Mouse (Mus musculus): ENCODE data around the gene Bcl9.

Gene Bcl9

DNA sequence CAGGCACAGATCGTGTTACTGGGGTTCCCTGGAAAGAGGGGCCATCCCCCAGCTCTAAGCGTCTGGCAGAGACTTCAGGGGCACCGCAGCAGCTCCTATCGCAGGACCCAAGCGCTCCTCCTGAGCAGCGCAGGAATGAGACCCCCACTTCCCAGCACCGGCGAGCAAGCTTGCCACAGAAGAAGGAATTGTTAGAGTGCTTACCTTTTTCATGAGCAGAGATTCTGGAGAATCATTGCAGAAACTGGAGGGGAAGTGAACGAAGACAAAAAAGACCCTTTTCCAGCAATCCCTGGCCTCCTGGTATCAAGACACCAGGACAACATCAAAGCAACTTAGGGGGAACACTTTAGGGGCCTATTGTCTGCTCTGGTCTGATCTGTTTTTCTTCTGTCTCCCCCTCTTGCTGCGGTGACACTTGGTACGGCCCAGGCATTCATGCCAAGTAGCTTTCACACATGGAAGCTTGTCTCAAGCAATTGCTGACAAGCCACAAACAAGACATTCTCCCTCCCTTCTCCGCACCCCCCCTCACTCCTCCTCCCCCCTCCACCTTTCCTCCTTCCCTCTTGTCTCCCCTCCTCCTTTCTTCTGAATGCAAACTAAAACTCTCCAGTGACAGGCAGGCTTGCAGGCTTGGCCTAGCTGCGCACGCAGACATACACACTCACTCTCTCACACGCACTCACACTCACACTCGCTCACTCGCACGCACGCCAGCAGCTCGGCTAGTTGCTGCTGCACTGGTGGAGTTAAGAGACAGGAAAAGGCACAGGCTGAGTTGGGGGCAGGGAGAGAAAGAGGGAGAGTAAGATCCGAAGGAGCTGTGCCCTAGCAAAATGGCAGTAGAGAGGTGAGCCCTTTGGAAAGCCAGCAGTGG is at the start of gene Bcl9:
Gene Bcl9, minus strand, starts transcription at position 365 of the 880 bp plus-strand sequence.
- peak; percentile 87 for DNase-seq (ENCODE audit: low spot score)

DNA sequence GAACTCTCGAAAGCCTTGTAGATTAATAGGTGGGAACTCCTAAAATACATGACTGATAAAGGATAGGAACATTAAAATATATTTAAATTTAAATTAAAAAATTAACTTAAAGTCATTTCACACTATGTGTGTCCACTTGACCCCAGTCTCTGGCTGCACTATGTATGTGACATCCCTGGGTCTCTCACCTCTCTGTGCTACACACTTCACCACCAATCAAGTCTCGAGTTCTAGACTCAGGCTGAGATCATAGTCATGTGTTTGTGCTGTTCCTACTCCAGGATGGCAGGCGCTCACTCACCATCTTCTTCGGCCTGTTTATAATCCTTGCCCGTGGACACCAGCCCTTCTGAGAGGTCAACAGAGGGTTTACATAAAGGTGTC is 41.5 kb upstream of the Bcl9 start:
- no peak for DNase-seq (ENCODE audit: low spot score)

DNA sequence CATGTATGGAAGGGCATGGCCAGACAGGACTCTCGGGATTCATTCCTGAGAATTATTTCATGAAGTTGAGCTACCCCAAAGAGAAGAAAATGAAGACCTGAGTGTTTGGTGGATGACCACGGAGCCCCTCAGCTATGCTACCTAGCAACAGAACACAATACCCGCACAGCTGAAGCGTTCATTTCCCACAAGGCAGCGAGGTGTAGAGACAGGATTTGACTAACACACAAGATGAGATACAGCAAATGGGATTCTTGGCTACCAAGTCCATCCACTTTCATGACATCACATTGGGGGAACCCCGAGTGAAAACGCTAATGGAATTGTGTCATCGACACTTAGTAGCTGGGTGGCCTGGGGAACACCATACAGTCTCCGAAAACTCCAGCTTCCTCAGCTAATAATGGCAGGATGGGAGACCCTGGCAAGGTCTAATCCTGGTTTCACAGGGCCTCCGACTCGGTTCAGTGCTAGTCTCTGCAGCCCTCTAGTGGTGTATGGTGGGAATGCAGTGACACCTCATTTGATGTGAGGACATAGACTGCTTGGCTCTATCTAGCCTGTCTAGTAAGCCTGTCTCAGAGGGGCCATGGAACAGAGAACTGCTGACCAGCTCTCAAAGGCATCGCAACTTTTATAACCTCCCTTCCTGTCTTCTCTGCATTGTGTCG is 40.9 kb upstream of the Bcl9 start:
- DNase-seq (ENCODE audit: low spot score), result peak; percentile 94

DNA sequence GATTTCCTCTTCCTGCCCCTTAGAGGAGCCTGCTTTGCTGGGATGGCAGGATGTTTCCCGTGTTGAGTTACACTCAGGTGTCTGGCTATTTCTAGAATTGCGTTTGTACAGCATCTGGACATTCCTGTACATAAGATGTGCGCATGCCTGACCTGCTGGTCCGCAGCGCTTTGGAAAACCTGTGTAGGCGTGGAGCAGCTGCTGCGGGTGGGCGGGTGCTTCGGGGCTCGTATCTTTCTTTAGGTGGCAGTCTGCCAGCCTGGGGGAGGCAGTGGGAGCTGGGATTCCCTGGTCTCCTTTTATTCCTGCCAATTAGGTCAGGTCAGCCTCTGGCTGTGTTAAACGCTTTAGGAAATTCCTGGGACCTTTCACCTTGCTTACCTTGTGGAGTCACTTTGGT is 39.6 kb upstream of the Bcl9 start:
- peak; percentile 54 for DNase-seq (ENCODE audit: low spot score)

DNA sequence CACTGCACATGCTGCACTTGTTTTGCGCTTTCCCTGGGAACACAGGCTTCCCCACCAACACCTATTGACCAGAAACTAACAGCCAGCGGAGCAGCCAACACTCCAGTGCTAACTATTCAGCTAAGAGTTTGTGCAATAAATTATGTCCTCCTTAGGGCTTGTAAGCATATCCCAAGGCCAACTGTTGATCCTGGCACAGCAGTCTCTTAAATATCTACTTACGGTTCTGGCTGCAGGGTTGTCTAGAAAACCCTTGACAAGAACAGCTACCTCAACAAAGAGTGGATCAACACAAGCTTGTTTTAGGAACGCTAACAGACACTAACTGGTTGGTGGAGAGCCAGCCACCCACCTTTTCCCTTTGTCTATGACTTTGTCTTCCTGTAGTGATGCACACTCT is 38.6 kb upstream of the Bcl9 start:
- no peak for DNase-seq (ENCODE audit: low spot score)

DNA sequence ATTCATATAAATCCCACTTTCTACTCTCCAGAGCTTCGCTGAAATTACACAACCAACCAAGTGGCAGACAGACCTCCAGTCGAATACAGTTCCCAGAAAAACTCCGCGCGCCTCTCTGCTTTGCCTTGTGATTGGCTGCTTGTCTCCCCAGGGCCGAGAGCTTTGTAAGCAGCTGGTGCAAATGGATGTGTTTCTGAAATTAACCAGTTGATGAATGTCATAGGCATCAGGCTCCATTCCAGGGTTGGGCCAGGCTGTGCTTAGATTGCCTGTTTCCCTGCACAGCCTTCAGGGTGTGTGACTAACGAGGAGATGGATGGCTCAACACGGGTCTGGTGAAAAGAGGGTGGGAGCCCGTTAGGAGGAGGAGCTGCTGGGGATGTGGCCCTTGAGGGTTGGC is 36.9 kb upstream of the Bcl9 start:
- DNase-seq (ENCODE audit: low spot score), result peak; percentile 19

DNA sequence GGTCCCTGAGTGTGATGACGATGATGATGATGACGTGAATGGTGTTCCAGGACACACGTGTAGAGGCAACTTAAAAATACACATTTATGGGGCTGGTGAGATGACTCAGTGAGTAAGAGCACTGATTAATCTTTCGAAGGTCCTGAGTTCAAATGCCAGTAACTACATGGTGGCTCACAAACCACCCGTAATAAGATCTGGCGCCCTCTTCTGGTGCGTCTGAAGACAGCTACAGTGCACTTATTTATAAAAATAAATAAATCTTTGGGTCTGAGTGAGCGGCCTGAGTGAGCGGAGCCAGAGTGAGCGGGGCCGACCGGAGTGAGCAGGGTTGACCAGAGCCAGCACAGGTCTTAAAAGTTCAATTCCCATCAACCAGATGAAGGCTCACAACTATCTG is 34.5 kb upstream of the Bcl9 start:
- no peak for DNase-seq (ENCODE audit: low spot score)

DNA sequence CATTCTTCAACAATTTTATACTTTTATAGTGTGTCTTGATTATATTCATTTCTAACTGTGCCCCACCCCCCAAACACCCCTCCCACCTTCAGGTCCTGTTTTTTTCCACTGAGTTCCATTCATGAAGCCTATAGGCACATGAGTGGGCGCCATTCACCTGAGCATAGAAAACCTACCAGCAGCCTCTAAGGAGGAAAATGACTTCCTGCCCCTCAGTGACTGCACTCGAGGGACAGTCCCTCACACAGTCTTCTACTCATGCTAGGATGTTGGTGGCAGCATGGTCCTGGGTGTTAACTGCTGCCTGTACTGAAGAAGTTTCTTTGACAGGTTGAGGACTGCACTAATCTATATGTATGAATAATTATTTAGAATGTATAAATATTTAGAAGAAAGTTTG is 30.1 kb upstream of the Bcl9 start:
- DNase-seq (ENCODE audit: low spot score), result no peak

DNA sequence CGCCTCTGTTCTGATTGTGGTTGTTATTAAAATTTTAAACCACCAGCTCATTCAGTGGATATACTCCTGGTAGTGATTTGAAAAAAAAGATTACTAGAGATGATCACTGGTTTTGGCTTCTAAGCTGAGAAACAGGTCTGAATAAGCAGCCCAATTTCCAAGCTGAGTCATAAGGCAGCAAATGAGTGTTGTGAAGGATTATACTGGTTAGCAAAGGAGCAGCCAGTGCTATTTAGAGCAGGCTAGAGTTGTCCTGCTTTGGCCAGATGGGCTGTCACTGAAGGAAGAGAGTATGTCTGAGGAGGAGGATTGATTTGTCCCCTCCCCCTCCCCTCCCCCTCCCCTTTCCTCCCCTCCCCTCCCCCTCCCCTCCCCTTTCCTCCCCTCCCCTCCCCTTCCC is 29.6 kb upstream of the Bcl9 start:
- DNase-seq (ENCODE audit: low spot score), result no peak

DNA sequence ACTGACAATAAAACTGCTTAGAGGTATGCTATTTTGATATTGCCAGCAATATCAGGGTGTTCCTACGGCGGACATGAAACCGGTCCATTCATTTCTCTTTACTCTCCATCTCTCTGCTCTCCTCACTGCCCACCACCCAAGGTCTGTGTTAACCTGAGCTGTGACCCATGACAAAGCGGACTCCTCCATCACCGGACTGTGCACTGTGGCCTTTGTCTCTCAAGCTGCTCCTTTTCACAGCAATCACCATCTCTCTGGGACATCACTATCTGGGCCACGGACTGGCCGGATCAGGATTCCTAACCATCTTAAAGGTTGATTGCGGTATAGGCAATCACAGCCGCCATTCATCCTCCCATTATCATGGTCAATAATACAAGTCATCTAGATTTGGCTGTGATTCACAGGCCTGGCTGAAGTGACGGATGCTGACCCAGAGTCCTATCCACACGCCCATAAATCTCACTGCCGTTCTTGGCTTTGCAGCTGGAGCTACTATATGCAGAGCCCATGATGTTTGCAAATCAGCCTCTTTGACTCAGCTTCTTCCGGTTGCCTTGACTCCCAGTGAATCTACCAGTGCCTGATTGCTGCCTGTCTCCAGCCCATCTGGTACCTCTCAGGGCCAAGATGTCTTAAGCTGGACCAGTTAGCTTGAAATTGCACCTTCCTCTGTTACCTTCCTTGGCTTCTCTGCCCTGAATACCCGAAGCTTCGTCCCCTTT is 28.1 kb upstream of the Bcl9 start:
- DNase-seq (ENCODE audit: low spot score), result no peak

DNA sequence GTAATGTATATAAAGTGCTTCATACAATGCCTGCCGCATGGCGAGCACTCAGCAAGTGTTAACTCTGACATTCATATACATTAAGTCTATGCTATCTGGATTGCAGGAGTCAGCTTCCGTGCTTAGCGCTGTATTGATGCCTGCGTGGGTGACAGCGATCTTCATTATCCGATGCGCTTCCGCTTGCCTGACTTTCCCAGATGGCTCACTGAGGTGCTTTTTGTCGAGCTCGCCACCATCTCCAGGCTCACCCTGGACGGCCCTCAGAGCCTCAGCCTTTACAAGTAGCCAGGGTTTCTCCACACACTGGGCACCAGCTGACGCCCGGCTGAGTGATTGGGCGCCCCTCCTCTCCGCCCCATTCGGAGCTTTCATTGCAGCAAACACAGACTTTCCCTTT is 26.3 kb upstream of the Bcl9 start:
- no peak for DNase-seq (ENCODE audit: low spot score)

DNA sequence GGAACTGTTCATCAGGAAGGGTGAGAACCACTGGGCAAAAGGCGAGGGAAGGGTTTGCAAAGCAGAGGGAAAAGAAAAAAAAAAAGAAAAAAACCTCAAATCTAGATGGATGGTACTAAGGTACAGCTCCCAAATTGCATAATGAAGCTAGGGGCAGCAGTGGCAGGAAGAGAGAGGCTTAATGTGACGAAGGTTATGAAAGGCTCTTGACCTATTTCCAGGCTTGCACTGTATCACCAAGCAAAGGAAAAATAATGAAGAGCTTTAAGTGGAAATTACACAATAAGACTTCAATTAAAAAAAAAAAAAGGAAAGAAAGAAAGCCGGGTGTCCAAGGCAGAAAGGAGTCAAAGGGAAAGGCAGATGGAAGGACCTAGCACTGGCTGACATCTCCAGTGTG is 19.6 kb upstream of the Bcl9 start:
- no peak for DNase-seq (ENCODE audit: low spot score)

DNA sequence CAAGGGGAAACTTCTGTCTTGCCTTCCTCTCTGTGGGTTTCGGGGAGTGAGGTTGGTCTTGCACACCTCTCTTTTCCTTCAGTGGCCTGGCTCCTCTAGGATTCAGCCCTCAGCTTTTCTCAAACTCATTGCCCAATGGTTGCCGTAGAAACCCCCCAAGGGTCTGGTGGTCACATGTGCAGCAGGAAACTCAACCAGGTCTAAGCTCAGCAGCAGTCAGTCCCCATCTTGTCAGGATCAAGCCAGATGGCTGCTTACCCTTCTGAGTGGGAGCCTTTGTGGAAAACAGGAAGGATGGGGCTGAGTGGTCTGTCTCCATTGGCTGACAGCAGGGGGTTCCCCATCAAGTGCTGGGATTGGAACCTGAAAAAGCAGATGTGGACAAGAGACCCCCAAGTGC is 15.7 kb upstream of the Bcl9 start:
- DNase-seq (ENCODE audit: low spot score), result no peak

DNA sequence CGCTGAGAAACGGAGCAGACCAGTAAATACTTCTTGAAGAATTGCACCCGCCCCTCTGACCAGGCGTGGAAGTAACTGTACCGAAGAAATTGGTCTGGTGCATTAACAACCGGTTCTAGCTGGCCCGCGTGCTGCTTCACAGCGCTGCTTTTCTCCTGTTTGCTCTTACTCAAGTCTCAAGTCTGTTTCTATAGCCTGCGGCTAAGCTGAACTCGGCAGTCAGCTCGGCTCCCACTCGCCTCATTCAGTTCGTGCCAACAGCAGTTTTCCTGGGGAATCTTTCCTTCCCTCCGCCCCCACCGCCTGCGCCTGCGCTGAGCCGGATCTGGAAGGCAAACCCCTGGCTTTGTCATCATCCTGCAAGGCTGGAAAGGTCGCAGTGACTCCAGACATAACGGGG is 14.3 kb upstream of the Bcl9 start:
- peak; percentile 48 for DNase-seq (ENCODE audit: low spot score)

DNA sequence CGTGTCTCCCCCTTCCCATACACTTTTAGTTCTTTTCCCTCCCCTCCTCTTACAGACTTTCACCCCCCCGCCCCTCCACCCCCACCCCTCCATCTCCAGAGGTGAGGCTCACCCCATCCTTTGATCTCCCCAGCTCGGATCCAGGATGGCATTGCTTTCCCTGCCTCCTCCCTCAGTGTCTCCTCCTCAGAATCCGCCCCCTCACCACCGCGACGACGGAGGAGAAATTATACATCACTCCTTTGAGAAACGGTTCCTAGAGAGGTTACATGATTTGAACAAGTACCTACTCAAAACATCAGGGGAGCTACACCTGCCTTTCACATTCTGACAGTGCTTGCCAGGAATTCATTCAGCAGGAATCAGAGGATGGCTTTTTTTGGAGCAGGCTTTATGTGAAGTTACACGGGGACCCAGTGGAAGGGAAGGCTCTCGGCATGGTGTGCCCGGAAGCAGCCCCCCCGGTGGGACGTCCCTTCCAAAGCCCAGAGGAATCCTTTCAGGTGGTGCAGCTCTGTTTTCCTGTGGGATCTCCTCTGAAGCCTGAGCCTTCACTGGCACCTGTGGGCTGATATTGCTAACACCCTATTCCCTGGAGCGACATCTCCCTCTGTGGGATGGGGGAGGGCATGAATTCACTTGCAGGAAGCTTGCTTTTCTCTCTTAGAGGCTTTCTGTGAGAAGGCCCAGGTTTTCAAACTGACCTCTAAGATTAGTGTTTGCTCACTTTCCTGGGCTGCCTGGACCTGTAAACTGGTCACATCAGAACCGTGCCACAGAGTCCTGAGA is 12.2 kb upstream of the Bcl9 start:
- no peak for DNase-seq (ENCODE audit: low spot score)

DNA sequence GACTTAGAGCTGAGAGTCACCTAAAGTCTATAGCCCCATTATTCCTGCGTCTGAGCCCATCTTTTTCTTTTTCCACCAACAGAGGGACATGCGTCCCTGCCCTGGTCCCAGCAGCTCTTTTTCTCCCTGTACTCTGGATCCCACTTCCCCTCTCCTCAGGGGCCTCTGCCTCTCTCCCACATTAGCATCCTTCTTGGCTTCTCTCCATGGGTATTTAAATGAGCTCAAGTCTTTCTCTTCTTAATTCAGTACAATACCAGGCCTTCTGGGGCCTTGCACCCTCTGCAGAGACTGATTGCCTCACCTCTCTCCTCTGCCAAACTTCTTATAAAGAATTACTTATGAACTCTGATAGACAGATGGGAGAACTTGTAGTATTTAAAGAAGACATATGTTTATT is 10.7 kb upstream of the Bcl9 start:
- no peak for DNase-seq (ENCODE audit: low spot score)

DNA sequence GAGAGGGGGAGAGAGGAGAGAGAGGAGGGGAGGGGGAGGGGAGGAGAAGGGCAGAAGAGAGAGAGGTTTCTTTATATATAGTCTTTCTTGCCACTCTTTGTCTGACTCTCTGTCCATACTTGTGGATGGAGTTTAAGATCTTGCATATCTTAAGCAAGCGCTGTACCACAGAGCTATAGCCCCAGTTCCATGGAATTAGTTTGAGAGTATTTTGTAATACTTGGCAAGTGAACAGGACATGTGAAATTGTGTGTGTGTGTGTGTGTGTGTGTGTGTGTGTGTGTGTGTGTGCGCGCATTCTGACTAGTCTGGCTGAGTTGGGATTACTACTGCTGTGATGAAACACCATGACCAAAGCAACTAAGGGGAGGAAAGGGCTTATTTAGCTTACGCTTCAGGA is 8.2 kb upstream of the Bcl9 start:
- DNase-seq (ENCODE audit: low spot score), result no peak

DNA sequence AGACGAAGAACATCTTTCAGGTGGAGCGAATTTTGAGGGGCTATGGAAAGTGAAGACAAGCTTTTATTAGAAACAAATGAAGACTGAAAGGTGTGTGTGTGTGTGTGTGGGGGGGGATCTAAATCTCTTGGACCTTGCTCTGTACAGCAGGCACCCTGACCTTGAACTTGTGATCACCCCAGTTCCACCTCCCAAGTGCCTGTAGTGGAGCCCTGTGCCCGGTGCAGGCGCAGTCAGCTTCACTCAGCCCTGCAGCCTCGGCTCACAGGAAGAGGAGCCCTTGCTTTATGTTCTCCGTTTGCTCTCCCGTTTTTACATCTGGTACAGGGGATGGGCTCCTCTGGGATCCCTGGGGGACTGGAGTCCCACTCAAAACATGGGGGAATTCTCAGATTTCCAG is 3.9 kb upstream of the Bcl9 start:
- no peak for DNase-seq (ENCODE audit: low spot score)

DNA sequence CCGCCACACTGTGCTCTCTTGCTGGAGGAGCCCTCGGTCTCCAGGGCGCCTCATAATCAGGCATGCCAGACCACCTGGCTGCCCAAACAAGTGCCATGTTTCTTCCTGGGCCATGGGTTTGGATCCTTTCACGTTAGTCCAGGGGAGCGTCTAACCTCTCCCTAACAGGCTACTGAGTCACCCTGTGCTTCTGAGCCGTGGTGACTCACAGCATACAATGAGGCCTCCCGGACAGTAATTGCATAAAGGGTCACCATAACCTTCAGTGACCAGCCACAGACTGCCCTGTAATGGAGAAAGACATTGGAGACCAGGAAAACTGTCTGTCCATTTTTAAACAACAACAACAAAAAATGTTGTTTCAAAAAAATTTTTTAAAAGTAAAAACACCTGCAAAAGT is 2.7 kb upstream of the Bcl9 start:
- DNase-seq (ENCODE audit: low spot score), result no peak

DNA sequence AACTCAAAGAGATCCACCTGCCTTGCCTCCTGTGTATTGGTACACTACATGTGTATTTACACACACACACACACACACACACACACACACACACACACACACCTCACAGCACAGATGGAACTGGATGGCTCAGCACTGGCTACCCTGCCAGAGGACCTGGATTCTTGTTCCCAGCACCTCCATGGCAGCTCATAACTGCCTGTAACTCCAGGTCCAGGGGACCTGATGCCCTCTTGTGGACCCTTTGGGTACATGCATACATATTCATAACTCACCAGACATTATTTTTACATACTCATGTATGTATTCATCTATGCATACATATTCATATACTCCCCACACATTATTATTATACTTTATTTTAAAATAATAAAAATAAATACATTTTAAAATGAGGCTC is 2.2 kb upstream of the Bcl9 start:
- DNase-seq (ENCODE audit: low spot score), result no peak

DNA sequence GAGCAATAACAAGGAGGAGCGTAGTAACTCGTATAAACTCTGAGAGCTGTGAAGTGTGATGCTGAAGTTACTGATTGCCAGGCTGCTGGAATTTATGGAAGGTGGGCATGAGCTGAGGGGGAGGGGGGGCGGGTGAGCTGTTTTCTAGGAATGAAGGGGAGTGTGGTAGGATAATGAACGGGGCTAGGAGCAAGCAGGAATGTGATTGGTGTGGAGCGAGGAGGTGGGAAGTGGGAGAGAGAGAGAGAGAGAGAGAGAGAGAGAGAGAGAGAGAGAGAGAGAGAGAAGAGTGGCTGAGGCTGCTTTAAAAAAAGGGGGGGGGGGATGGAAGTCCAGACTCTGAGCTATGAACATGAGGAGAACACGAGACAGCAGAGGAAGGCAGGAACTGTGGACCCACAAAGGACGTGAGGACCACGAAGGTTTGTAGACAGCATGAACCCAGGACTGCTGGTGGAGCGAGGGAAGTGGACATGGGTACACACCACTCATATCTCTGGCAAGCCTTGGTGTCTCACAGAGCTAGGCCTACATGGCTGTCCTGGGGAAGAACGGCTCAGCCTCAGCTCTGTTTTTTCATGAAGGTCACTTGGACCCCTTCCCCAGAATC is 1.2 kb upstream of the Bcl9 start:
- DNase-seq (ENCODE audit: low spot score), result no peak
